7 mouse cellular contexts compared by ENCODE assay signal in genomic region chr7:25679971-25680370, GRCm38 (mm10). TPM values are rescaled to one million over a fixed set of nuclear protein-coding genes. Genes with fewer than 3 reads are reported as not detected.
DNase-seq lines count a peak whose midpoint lies in the region; ATAC-seq and TF ChIP-seq lines count a peak whose summit lies in the region.

No protein-coding gene starts in this region.

- H3K4me1 ChIP-seq in forebrain, embryonic 13.5 days: peaks cover 39% of the 10 kb centered on the region
- H3K4me1 ChIP-seq in limb, embryonic 12.5 days (replicated peaks): peaks cover 9% of the 10 kb centered on the region

- peak overlapping the region; percentile 69; the same call in 1 of the 2 replicates for H3K9ac ChIP-seq in forebrain, embryonic 13.5 days
- H3K9ac ChIP-seq in limb, embryonic 12.5 days (replicated peaks): no peak overlapping the region

- DNase-seq in thymus, postnatal 36 days: peak; percentile 31 to 45
- no peak for DNase-seq in thymus, postnatal 0 days (ENCODE audit: low spot score)
- no peak for DNase-seq in urinary bladder, postnatal 4 days (ENCODE audit: low spot score in 2 of 2)
- DNase-seq in cerebellum, adult 8-10 months: no peak

- 5% methylated on average over 6 of the region's 6 CpGs for WGBS in forebrain, embryonic 13.5 days
- WGBS in limb, embryonic 12.5 days: 14% methylated on average over 6 of the region's 6 CpGs

- no peak for TF ChIP-seq POLR2A in myocyte (IDR thresholded peaks at IDR 0.05; ENCODE audit: insufficient read length, low read depth)

- H3ac ChIP-seq in myocyte (ENCODE audit: control insufficient read depth, insufficient read length): no peak overlapping the region

- 0 out of 2 replicates have a peak overlapping the region, but pooled peaks have one; percentile 91 for H3K27ac ChIP-seq in forebrain, embryonic 13.5 days
- H3K27ac ChIP-seq in limb, embryonic 12.5 days: 0 out of 2 replicates have a peak overlapping the region, but pooled peaks have one; percentile 94

- peaks cover 10% of the 10 kb centered on the region; the same call in 1 of the 2 replicates for H3K36me3 ChIP-seq in forebrain, embryonic 13.5 days (ENCODE audit: poor library complexity, severe bottlenecking)
- no peaks in the 10 kb centered on the region for H3K36me3 ChIP-seq in limb, embryonic 12.5 days
- no peaks in the 10 kb centered on the region for H3K36me3 ChIP-seq in myocyte (ENCODE audit: control insufficient read depth, insufficient read depth)

- H3K9me3 ChIP-seq in forebrain, embryonic 13.5 days (replicated peaks): no peaks in the 10 kb centered on the region
- no peaks in the 10 kb centered on the region for H3K9me3 ChIP-seq in limb, embryonic 12.5 days

- H3K27me3 ChIP-seq in forebrain, embryonic 13.5 days: peaks cover 22% of the 10 kb centered on the region
- H3K27me3 ChIP-seq in limb, embryonic 12.5 days: peaks cover 41% of the 10 kb centered on the region
- no peaks in the 10 kb centered on the region for H3K27me3 ChIP-seq in myocyte (ENCODE audit: control insufficient read depth, insufficient read depth, insufficient read length)

- peak overlapping the region; percentile 58 for H3K4me2 ChIP-seq in forebrain, embryonic 13.5 days
- peak overlapping the region; percentile 59 for H3K4me2 ChIP-seq in limb, embryonic 12.5 days
- H3K4me2 ChIP-seq in myocyte (ENCODE audit: low read depth): peak overlapping the region; percentile 99

- peaks cover 5% of the 10 kb centered on the region for H3K79me2 ChIP-seq in myocyte (ENCODE audit: control insufficient read depth, insufficient read depth)

- H3K4me3 ChIP-seq in forebrain, embryonic 13.5 days: peak overlapping the region; percentile 53
- H3K4me3 ChIP-seq in limb, embryonic 12.5 days (replicated peaks): peak overlapping the region; percentile 61
- peak overlapping the region; percentile 39 for H3K4me3 ChIP-seq in myocyte

- no peak for ATAC-seq in forebrain, embryonic 13.5 days
- ATAC-seq in limb, embryonic 12.5 days (ENCODE audit: insufficient number of reproducible peaks, insufficient read depth, low FRiP score, low TSS enrichment, low read depth): no peak

TF ChIP-seq in myocyte, 11 proteins besides CTCF, POLR2A, EP300 and RAD21:
- TF ChIP-seq CEBPB (IDR thresholded peaks at IDR 0.05; ENCODE audit: insufficient read depth, poor library complexity, severe bottlenecking) (peak; percentile 24; the same call in 1 of the 2 replicates), SRF (IDR thresholded peaks at IDR 0.05; ENCODE audit: control insufficient read depth, insufficient read length, low read depth) (no peak), USF1 (IDR thresholded peaks at IDR 0.05; ENCODE audit: low read depth) (no peak)

RNA-seq across cellular contexts. Expression of gene B9d2, which starts 0.6 kb away (rescaled TPM):
- 67.9 and 68.3 TPM in 2 replicates for polyA plus RNA-seq in thymus, postnatal 0 days (2015; fragmentation: Nextera tagmentation; extraction: Ambion mirVana)
- 40.2 and 48.4 TPM in 2 replicates for polyA plus RNA-seq in forebrain, embryonic 13.5 days (2015; fragmentation: Nextera tagmentation; extraction: Ambion mirVana)
- 30.4 and 30.5 TPM in 2 replicates for polyA plus RNA-seq in limb, embryonic 12.5 days (2016; fragmentation: Nextera tagmentation; extraction: Ambion mirVana)
- polyA plus RNA-seq in myocyte (2012; fragmentation: generic; extraction: Trizol): 40.7 TPM

RNA-seq across cellular contexts. Expression of gene Tmem91, which starts 5.0 kb away (rescaled TPM):
- polyA plus RNA-seq in thymus, postnatal 0 days (2015; fragmentation: Nextera tagmentation; extraction: Ambion mirVana): 4.0 and 6.3 TPM in 2 replicates
- 5.2 and 7.5 TPM in 2 replicates for polyA plus RNA-seq in forebrain, embryonic 13.5 days (2015; fragmentation: Nextera tagmentation; extraction: Ambion mirVana)
- 2.7 and 3.1 TPM in 2 replicates for polyA plus RNA-seq in limb, embryonic 12.5 days (2016; fragmentation: Nextera tagmentation; extraction: Ambion mirVana)
- 0.40 TPM for polyA plus RNA-seq in myocyte (2012; fragmentation: generic; extraction: Trizol)

RNA-seq across cellular contexts. Expression of gene Tgfb1, which starts 6.8 kb away (rescaled TPM):
- polyA plus RNA-seq in thymus, postnatal 0 days (2015; fragmentation: Nextera tagmentation; extraction: Ambion mirVana): 8.5 and 11.6 TPM in 2 replicates
- polyA plus RNA-seq in forebrain, embryonic 13.5 days (2015; fragmentation: Nextera tagmentation; extraction: Ambion mirVana): 0.34 and 0.52 TPM in 2 replicates
- 1.6 and 2.2 TPM in 2 replicates for polyA plus RNA-seq in limb, embryonic 12.5 days (2016; fragmentation: Nextera tagmentation; extraction: Ambion mirVana)
- polyA plus RNA-seq in myocyte (2012; fragmentation: generic; extraction: Trizol): 78.2 TPM

RNA-seq across cellular contexts. Expression of gene Exosc5, which starts 21.0 kb away (rescaled TPM):
- 146 and 147 TPM in 2 replicates for polyA plus RNA-seq in thymus, postnatal 0 days (2015; fragmentation: Nextera tagmentation; extraction: Ambion mirVana)
- 54.0 and 55.2 TPM in 2 replicates for polyA plus RNA-seq in forebrain, embryonic 13.5 days (2015; fragmentation: Nextera tagmentation; extraction: Ambion mirVana)
- 74.1 and 74.2 TPM in 2 replicates for polyA plus RNA-seq in limb, embryonic 12.5 days (2016; fragmentation: Nextera tagmentation; extraction: Ambion mirVana)
- 43.5 TPM for polyA plus RNA-seq in myocyte (2012; fragmentation: generic; extraction: Trizol)

RNA-seq across cellular contexts. Expression of gene Bckdha, which starts 21.2 kb away (rescaled TPM):
- polyA plus RNA-seq in thymus, postnatal 0 days (2015; fragmentation: Nextera tagmentation; extraction: Ambion mirVana): 63.8 and 69.1 TPM in 2 replicates
- 48.1 and 49.0 TPM in 2 replicates for polyA plus RNA-seq in forebrain, embryonic 13.5 days (2015; fragmentation: Nextera tagmentation; extraction: Ambion mirVana)
- polyA plus RNA-seq in limb, embryonic 12.5 days (2016; fragmentation: Nextera tagmentation; extraction: Ambion mirVana): 57.5 and 61.3 TPM in 2 replicates
- 54.9 TPM for polyA plus RNA-seq in myocyte (2012; fragmentation: generic; extraction: Trizol)

Comparison
In these comparisons a context has a peak if more than half of its experiments do, and no peak if none do; other contexts are left out.
1. DNase-seq: peak in thymus, postnatal 36 days (2 of 2); none in thymus, postnatal 0 days (single experiment), urinary bladder, postnatal 4 days (0 of 2) and cerebellum, adult 8-10 months (single experiment).
2. Peak in every context shown above with its lines, with median percentiles within 50 percentile points of each other: H3K4me2 ChIP-seq and H3K4me3 ChIP-seq.